Mouse (Mus musculus) spleen, postnatal 14 days (tissue): ENCODE measurements around the gene Inpp5a.

Experiments
- DNase-seq, 2 experiments: peaks; one replicate each; pipeline ENCODE4 v3.0.0; 2021 to 2022; ENCODE audit warnings: low spot score in 2 of 2

Gene Inpp5a

DNA sequence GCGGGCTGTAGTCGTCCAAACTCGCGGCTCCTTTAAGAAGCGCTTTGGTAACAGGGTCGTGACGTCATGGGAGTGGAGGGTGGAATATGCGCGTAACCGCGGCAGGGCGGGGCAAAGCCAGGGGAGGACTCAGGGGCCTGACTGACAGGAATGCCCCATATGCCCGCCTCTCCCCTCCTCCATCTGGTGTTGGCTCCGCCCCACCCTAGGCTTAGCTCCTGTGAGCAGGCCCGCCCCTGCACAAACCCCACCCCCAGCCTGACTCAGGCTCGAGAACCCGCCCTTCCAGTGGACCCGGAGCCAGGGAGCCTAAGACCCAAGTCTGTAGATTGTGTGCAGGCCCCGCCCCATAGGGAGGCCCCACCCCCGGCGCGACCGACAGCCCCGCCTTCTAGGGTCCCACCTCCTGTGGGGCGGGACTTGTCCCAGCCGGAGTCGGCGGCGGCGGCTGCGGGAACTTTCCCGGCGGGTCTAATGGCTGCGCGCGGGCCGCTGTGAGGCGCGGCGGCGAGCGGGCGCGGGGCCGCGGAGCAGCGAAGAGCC, at the start of gene Inpp5a:
TSS of gene Inpp5a (plus strand) at position 440 of the 543 bp plus-strand sequence.
- peak; percentile 96 to 98 for DNase-seq

GRCm38 (mm10) chr7:139339184-139339583, 49.7 kb upstream of the Inpp5a start:
- DNase-seq: no peak

DNA sequence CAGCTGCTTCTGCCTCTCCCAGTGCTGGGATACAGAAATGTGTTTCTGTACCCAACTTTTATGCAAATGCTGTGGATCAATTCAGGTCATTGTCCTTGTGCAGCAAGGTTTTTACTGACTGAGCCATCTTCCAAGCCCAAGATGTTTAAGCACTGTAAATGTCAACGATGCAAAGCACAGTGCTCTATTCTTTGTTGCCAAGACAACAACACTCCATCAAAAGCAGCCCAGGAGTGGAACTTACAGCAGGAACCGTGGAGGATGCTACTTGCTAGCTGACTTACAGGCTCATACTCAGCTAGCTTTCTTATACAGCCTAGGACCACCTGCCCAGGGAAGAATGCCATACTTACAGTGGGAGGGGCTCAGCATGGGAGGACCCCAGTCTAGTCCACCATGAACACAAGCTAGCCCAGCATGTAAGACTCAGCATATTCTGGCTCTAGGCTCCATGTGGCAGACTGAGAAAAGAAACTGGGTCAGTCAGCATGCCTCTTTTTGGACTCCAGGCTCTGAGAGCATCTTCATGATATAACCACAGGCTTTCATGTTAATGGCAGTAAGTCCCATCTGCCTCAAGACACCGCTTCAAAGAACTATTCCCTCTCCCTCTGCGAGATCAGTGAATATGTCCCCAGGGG, 47.8 kb upstream of the Inpp5a start:
- no peak for DNase-seq

- no peak for DNase-seq
These were observed 46.1 kb upstream of the Inpp5a start for GRCm38 (mm10) chr7:139342809-139343208.

- no peak for DNase-seq
These were observed 41.9 kb upstream of the Inpp5a start for GRCm38 (mm10) chr7:139347051-139347450.

GRCm38 (mm10) chr7:139350606-139351005, 38.3 kb upstream of the Inpp5a start:
- DNase-seq: no peak

DNA sequence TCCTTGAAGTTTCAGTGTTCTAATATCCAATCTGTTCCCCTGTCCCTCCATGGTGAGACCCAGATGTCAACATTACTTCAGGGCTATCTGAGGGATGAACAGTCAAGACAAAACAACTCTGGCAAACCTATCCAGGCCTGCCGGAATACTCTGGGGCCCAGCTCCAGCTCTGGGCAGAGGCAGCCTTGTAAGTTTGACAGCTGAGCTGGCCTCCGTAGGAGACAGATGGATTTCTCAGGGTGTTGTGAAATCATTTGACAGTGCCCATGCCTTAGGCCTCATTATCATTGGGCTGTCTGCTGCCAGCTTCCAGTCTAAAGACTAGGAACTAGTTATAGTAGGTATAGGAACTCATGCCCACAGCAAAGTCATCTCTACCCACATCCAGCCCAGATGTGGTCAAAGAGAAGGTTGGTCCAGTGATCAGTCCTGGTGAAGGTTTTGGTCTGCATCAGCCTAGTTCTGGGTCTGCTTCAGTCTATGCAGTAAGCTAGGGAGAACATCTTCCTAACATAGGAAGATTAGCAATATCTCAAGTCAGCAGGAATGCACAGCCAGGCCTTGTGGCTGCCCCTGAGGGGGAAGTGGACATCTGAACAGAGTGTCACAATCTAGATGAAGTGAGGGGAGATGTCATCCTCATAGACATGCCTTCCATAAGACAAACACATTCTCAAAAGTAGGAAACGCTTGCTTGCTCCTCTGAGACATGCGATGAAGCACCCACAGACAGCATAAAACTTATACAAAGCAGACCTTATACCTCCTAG, 34.4 kb upstream of the Inpp5a start:
- no peak for DNase-seq

GRCm38 (mm10) chr7:139357043-139357442, 31.9 kb upstream of the Inpp5a start:
- no peak for DNase-seq

GRCm38 (mm10) chr7:139359906-139360305, 29.0 kb upstream of the Inpp5a start:
- DNase-seq: no peak

DNA sequence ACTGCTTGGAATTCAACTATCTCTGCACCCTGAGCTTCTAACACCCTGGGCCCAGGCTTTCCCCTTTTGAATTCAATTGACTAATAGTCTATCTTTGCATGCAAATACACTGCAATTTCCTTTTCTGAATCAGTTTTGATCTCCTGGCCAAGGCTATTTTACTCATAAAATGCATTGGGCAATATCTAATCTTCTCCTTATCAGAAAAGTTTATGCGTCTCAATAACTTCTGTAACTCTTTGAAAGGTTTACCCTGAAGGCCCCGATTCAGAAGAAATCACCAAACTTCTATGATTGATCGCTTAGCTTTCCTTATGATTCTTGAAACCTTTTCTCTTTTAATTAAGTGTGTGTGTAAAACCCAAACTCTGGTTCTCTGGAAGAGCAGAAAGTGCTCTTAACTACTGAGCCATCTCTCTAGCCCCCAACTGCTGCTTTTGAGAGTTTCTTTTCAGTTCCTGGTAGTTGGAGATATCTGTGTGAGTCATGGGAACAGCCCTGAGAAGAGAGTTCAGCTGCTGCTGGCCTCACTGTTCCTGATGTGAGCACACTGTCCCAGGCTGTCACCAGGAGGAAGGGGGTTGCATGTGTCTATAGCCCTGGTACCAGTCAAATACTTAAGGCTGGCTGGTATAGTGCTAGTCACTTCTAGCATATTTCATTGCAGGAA, 27.9 kb upstream of the Inpp5a start:
- DNase-seq: no peak

DNA sequence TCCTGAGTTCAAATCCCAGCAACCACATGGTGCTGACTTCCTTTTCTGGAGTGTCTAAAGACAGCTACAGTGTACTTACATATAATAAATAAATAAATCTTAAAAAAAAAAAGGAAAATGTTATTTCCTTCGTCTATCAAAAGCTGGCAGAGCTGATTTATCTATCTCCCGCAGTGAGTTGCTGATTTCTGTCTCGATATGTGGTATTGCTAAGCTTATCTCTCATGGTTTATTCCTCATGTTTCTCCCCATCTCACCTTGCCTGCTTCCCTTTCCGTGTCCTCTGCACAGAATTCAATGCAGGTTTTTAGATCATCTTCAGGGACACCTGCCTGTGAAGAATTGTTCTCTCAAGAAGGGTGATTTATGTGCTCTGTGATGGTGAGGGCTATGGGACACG, 27.1 kb upstream of the Inpp5a start:
- DNase-seq: no peak

DNA sequence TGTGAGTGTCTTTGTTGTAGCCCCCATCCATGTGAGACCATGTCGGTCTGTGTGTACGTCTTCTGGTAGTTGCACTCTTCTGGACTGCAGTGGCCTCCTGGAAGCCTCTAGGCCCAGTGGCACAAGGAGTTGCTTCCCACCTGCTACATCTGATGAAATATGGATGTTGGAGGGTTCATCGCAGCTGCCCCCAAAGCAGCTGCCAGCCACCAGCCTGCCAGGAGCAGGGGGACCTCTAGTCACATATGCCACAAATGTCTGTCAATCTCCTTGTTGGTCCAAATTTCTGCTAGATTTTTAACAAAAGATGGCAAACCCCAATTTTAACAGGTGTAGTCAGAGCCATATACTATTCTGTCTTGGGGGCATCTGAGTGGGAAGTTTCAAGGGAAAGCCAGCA, 26.4 kb upstream of the Inpp5a start:
- DNase-seq: no peak

DNA sequence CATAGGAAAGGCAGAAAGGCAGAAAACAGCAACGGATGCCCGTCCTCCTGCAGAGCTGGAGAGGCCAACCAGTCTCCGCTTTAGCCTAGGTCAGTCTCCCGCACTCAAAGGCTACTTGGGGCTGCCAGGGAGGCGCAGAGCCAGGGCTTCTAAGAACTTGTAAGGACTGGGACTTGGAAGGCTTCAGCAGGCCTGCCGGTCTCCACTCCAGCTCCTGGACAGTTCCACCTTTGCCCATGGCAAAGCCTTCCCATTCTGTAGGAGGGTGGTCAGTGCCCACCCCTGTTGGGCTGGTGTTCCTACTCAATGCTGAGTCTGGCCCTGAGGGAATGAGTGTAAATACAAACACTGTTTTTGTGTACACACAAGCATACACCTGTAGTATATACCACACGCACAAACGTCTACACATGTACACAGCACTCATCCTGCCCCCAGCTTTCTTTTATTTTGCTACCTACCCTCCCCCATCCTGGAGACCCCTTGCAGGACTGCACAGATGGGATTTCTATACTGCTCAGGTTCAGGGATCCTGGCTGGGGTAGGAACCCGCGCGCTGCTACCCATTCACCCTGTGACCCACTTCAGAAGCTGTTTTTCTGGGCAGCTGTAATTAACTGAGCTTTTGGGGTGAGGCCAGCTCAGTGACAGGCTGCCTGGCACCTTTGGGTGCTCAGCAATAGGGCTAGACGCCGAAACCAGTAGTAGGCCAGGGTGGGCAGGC, 25.5 kb upstream of the Inpp5a start:
- no peak for DNase-seq

GRCm38 (mm10) chr7:139364005-139364557, 24.8 kb upstream of the Inpp5a start:
- DNase-seq: peak in 1 of 2 experiments; percentile 3

DNA sequence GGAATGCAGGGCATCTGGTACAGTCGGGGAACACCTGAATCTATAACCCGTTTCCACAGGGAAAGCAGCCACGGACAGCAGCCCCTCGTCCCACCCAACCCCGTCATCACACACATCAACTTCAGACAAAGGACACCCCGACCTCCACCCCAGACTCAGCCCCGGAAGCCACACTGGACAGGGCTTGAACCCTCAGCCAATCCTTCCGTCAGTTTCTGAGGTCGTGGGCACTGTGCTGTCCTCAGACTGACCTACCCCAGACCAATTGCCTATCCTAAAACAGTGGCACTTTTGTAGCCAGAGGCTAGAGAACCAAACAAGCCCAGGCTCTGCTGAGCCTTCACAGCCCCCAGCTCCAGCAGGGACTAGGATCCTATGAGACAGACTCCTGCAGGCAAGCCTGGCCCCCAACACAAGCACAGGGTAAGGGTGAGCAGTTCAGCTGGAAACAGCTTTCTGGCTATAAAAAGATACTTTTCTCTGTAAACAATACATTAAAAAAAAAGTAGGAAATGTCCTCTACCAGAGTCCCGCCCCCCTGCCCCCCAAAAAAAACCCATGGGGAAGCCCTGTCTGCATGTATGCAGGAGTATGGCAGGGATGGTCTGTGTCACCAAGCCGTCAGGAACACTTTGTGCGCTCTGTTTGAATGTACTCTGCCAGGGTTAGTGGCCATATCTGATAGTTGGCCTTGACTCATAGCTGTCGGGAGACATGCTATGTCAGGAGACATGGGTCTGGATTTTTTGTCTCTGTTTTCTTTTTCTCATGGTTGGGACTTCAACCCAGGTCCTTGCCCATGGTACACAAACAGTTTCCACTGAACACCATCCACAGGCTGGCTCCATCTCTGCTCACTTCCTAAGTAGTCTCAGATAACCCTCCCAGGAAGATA, 23.7 kb upstream of the Inpp5a start:
- no peak for DNase-seq

GRCm38 (mm10) chr7:139366131-139366530, 22.8 kb upstream of the Inpp5a start:
- DNase-seq: no peak

DNA sequence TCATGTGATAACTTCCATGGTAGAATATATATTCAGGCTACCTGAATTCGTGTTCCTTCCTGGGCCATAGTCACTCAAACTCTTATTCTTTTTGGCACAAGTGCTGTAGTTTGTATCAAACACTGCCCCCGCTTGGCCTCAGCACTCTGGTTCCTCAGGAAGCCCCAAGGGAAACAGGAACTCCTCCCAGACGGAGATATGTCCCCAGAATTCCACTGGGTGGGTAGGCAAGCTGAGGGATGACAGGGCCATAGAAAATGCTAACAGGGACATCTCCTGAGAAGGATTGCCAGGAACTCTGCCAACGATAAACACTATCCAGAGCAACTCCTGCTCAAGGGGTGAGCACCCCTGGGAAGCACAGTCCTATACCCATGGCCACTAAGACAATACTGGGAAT, 22.4 kb upstream of the Inpp5a start:
- no peak for DNase-seq

DNA sequence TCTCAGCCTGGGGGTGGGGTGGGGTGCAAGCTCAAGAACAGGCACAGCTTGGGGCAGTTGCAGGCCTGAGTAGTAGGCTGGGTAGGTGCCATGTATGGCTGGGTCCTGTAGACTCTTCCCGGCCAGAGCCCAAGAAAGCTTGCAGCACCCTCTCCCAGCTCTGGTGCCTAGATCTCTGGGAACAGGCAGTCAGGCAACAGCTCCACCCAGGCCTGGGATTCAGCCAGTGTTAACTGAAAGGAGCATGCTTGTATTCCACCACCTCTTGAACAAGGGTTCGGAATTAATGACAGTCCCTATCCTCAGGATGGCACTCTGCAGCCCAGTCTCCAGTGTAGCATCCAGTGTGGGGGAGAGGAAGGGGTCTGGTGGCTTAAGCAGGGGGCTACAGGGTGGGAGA, 20.7 kb upstream of the Inpp5a start:
- no peak for DNase-seq

GRCm38 (mm10) chr7:139368722-139369380, 20.1 kb upstream of the Inpp5a start:
- DNase-seq: no peak

- DNase-seq: no peak
These were observed 19.3 kb upstream of the Inpp5a start for GRCm38 (mm10) chr7:139369501-139370088.
